Mouse (Mus musculus) right cerebral cortex, postnatal 25 days (tissue): ENCODE measurements around the gene Ank3.
A peak's percentile ranks its signal among the peaks of the same experiment; 100 is the strongest.

Source experiments
- DNase-seq: peaks from one replicate; pipeline ENCODE4 v3.0.0; 2022

The Ank3 gene

DNA sequence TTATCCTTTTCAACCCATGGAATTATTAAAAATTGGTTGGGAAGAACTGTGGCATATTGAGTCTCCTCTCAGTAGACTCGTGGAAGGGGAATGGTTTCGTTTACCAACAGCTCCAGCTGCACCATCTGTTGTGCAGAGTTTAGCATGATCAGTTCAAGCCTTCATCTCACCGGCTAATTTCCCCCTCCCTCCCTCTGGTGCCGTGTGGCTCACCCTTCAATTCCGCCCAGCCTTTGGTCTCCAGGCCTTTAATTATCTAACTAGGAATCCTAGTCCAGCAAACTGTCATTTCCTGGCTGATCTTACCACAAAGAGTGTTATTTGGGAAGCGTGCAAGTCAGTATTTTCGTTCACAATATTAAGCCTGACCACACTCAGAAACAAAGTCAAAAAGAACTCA, 393.4 kb downstream of the Ank3 start:
- DNase-seq = no peak

DNA sequence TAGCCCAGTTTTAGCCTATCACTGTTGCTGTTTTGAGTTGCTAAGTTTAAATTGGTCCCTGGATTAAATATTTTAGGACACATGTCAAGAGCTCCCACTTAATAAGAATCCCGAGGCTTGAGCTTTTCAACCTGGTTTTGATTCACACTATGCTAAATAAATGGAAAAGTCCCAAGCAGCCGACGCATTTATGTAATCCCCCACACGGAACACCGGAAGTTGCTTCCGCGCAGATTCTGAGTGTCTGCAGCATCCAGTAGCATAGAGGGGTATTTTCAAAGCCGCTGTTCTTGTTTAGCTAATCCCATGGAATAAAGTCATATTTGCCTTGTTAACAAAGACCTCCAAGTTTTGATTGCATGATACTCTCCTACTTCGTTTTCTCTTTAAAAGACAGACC, 393.8 kb downstream of the Ank3 start:
- peak; percentile 45 for DNase-seq

DNA sequence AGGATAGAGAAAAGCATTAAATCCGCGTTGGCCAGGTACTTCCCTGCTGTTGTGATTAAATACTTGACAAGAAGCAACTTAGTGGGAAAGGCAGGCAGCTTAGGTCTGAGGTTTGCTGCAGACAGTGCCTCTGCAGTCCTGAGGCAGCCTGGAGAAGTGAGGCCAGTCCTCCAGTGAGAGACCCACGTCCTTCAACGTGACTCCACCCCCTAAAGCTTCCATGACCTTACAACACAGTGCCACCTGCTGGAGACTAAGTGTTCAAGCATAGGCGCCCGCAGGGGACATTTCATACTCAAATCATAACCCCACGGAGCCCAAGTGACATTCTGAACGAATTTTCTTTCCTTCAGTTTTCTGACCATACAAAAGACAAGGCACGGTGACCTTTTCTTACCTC, 394.5 kb downstream of the Ank3 start:
- DNase-seq = no peak

DNA sequence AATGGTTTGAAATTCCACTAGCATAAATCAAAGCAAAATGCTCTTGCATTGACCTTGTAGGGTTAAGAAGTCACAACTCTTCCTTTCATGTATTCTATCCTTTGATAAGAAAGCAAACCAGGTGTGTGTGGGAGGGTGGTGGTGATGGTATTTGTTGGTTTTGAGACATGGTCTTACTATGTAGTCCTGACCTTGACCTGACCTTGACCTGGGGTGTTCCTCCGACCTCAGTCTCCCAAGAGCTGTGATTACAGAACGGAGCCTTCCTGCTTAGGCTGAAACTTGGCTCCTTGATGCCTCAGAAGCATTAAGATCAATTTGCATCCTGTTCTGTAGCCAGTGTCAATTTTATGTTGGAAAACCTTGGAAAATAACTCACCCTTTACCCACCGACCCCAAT, 397.1 kb downstream of the Ank3 start:
- DNase-seq = no peak

DNA sequence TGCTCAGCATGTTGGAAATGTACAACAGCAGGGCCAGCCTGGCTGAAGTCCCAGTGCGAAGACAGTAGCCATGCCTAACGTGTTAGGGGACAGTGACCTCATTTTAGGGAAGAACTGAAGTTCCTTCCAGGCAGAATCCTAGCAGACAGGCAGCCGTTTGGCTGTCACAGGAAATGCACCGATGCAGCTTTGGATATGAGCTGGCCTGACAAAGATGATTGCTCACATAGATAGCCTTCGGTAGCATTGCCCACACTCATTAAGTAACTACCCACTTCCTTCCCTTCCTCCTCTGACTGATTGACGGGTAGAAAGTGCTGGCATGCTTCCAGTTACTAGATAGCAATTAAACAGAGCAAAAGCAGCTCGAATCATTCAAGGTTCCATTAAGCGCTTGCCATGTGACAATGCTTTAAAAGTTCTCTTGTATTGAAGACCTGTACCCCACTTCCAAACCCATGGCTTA, 397.9 kb downstream of the Ank3 start:
- DNase-seq = no peak

DNA sequence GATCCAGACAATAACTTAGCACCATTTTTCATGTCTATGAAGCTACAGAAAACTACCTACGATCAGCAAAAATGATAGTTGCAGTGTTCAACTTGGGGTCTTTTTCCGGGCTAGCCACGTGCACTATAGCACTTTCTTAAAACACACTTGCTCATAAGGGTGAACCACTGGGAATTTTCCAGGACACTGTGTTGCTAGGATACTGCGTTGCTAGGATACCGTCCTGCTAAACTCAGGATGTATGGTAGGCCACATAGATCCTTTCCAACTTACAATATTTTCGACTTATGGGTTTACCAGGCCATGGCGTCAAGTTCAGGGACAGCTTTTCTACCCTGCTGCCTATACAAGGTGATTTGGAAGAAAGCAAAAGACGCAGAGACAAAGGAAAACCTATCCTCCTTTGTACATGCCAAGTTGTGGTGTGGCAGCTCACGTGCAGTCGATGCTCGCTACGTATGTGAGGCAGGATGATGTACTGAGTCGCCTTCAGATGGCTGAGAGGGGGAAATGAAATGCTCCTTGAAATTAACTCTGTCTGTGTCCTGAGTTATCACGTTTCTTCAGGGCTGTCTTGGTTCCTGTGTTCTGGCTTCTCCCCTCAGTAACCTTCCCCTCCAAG, 404.7 kb downstream of the Ank3 start:
- peak; percentile 70 for DNase-seq

DNA sequence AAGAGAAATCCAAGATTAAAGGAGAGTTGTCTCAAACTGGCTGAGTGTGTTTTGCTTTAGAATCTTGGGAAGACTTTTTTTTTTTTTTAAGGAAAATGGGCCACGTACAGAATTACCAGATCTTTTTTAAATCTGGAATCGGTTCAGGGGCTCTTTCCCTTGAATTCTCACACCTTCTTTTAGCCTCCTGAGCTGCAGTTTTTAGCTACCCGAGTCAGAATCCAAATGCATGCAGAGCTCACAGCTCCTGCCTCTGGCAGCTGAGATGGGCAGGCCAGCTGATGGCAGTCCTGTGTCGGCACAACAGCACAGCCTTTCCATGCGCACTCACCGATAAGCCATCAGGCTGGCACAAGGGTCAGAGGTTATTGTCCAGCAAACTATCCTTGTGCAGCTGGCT, 406.0 kb downstream of the Ank3 start:
- no peak for DNase-seq

DNA sequence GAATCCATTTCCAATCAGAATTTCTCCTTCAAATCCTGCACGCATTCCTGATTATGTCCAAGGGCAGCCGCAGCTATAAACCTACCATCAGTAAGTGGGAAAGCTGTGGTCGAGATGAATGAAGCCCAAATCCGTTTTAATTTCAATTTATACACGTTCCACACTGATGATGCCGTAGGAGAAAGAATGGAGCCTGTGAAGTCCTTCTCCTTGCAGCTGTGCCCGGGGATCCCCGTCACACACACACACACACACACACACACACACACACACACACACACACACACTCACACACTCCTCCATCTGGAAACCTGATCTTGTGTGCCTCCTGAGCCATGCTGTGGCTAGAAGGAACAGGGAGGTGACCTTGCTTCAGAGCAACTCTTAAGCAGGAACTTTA, 412.2 kb downstream of the Ank3 start:
- DNase-seq = no peak

DNA sequence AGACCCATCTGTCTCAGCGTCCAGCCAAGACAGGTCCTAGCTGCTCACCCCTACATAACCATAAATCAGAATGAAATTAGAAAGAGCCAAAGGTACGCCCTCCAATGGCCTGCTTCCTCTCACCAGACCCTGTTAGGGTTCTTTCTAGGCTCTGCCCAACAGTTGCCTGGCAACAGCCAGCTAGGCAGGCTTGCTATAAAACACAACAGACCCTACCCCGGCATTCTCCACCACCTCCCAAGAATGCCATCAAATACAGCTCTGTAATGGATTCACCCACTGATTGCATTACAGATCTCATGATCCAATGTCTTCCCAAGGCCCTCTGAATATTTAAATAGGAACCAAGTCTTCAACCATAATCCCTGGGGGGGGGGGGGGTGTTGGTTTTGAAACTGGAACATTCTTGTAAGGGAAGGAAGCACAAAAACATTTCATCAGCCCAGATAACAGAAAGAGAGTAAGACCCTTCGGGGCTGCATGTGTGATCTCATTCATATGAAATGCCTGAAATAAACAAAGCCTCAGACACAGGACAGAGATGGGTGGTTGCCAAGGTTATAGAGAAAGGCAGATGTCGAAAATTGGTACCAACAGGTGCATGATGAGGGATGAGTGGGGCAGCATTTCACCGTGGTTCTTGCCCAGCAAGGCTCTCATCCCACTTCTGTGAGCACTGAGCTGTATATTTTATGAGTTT, 415.4 kb downstream of the Ank3 start:
- no peak for DNase-seq

DNA sequence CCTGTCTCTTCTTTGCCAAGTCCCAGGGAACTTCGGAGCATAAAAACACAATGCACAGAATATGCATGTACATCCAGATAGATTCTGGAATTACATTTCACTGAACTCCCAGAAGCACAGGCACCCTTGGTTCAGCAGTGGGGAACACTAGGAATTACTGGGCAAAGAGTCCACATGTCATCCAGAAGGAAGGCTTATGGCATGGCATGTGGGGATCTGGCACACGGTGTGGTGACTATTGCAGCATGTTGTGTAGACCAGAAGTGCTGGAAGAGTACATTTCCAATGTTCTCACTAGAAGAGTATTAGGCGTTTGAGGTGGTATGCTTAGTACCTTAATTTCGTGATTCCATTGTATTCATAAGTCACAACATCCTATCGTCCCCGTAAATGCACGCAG, 422.7 kb downstream of the Ank3 start:
- no peak for DNase-seq

DNA sequence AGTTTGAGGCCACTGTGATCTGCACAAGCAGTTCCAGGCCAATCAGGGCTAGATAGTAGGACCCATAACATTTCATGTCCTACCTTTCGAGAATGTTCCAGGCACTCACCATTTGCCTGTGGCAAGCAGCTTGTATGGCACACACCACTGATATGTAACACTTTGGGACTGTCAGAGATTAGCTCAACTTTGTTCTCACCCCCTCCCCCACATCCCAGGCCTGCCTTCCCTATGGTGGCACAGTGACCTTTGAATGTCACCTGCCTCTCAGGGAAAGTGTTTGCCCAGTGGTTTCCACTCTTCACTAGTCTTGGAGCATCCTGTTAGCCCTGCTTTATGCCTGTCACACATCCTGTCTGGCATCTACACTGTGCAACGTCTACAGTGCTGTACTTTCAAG, 430.2 kb downstream of the Ank3 start:
- DNase-seq = no peak

DNA sequence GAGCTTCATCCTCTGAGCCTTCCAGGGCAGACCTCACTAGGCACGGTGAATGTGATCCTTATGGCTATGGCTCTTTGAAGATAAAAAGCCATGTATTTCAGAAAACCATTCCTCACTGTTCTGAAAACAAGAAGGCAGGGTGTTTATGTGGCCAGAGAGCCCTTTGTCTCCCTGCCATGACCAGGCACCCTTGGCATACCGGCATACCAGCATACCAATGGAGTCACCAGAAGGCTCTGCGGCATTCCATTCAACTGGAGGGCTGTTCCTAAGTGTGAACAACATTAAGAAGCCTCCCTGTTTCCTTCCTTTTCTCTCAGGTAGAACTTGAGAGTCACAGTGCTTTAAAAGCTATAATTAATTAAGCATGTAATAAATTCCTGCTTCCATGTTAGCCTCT, 430.7 kb downstream of the Ank3 start:
- no peak for DNase-seq

DNA sequence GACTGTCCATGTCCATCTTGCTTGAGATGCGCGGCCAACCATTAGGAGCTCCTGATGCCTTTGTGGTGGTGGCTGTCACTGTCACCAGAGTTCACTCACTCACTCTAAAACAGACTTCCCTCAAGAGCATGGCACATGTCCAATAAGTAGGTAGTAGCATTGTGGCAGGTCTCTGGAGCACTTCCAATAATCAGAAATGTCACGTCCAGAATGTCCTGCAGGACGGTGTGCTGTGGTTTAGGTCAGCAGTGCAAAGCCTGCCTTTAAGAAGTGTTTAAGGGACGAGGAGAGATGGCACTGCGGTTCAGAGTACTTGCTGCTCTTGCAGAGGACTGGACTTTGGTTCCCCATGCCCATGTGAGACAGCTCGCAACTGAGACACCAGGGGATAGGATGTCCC, 433.0 kb downstream of the Ank3 start:
- DNase-seq = no peak

DNA sequence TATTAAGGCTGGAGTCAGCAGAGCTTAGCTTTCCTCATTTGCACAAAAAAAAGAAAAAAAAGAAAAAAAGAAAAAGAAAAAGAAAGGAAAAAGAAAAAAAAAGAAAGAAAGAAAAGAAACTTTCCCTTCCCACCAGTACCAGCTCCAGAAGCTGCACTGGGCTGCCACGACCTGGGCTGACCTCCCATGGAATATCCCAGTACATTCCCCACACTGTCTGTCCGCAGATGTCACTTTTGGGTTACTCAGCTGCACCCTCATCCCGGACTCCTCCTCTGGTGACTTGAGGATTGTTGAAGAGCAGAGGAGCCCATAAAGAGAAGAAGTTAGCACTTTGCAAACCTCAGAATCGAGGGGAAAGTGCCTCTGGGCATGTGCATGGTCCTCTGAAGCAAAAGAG, 433.7 kb downstream of the Ank3 start:
- DNase-seq = no peak

DNA sequence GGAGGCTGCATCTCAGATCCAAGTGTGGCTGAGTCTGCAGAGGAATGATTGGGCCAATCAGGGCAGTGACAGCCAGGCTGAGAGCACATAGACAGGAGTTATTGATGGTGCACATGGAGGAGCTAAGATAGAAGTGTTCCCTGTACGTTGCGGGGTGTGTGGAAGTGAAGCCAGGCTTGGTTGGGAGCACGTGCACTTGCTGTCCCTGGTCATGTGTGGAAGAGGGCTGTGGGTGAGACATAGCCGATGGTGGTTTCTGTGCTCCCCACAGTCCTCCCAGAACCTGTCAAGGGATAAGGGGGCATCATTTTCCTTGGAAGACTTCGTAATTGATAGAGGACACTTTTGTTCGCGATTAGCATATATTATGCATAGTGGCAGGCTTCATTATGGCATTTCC, 434.2 kb downstream of the Ank3 start:
- DNase-seq = no peak

DNA sequence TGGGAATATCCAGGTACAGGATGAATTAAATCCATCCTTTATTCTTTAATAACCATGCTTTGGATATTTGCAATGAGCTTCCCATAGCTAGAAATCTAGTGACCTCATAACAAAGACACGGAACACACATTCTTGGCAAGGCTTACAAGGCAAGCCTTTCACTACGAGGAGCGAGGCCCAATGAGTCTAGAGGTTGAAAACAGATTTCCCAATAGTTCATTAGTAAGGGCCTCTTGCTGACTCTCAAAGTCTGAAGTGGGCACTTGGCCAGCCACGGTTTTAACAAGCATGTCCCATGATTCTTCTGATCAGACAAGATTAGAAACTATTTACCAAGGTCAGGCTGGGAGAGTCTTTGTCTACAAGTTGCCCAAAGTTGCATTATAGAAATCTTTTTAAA, 436.1 kb downstream of the Ank3 start:
- no peak for DNase-seq

DNA sequence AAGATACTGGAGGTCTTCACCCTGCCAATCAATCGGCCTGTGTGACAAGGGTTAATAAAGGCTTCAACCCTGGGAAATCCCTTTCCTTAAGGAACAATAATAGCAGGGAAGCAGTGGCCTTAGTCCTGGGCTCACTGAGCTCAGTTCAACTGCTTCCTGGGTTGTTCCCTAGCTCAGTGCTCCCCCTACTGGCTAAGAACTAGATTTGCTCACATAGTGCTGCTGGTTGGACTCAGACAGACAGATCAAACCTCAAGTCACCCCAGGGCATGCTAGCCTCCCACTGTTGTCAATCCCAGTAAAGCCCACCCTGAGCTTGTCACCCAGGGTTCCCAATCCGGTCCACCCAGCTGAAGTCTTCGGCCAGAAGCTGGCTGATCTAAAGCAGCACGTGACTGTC, 447.2 kb downstream of the Ank3 start:
- peak; percentile 43 for DNase-seq

DNA sequence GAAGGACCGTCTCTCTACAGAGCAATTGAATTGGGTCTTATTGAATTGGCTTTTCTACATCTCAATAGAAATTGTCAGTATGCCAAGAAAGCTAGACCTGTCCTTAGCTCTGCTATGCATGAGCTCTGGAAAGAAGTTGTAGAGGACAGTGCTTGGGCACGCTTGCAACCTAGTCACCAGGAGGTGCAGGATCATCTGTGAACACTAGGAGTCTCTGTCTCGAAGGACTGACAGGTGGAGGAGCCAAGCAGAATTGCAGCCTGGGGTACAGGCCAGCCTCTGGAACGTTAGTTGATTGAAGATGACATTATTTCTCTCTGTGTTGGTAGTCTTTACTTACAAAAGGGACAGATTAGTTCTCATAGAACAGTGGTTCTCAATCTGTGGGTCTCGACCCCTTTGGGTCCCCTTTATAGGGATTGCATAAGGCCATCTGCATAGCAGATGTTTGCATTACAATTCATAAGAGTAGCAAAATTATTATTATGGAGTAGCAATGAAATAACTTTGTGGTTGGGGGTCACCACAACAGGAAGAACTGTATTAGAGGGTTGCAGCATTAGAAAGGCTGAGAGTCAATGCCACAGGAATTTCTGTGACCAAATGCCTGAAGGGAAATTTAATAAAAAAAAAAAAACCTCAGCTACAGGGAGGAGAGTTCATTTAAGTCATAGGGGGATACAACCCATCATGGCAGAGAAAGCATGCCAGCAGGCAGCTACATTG, 454.0 kb downstream of the Ank3 start:
- no peak for DNase-seq

DNA sequence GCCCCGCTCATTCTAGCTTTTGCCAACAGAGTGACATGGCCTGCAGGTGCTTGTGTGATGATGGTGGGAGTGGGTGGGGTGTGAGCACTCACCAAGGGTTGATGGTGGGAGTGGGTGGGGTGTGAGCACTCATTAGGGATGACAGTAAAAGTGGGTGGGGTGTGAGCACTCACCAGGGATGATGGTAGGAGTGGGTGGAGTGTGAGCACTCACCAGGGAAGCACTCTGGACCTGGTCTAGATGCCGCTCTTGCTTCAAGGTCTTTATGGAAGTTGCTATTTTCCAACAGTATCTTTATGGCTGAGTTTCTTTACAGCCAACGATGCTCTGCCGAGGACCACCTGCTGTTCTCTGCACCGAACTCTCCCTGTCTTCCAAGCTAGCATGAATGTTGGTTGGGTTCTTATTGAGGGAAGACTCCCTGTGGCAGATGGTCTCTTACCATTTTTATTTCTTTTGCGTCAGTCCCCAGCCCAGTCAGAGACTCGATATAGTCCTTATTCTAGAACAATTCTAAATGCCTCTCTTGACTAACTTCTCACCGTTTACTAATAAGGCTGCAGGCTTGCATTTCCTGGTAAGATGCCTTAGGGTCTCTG, 456.1 kb downstream of the Ank3 start:
- no peak for DNase-seq

DNA sequence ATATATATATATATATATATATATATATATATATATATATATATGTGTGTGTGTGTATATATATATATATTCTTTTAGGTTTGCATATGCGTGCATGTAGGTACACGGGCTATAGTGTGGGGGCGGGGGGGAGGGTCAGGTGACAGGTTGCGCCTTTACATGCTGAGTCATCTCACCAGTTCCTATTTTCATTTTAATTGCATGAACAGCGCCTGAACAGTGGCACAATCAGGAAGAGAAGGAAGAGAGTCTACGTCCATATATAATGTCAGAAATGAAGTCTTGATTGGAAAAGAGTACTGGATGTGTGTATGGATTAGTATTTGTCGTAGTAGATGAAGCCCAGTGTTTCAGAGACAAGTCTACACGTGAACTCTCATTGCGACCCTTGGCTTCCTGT, 459.4 kb downstream of the Ank3 start:
- DNase-seq = no peak

DNA sequence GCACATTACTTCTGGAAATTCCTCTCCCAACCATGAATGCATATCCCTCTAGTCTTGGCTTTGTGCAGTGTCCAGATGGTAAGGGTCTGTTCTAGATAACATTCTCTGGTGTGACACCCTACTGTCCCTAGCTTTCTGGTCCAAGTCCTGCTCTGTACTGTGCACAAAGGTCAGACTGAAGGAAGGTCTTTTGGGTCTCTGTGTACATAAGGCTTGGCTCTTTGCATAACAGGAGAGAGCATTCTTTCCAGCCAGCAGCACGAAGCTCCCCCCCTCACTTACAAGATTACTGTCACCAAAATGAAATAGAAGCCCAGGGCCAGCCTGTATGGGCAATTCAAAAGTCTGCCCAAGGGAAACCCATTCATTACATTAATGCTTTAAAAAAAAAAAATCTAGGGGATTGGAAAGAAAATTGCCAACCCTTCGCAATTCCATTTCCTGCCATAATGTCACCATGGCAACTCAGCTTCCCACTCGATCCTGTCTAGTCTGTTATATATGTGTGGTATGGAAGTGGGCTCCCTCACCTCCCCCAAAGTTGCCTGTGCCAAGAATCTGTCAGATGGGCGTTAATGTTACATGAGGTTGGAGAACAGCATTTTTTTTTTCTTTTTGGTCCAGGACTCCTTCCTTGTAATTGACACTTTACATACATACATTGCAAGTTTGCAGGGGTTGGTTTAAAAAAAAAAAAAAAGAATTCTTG, 460.5 kb downstream of the Ank3 start:
- no peak for DNase-seq

DNA sequence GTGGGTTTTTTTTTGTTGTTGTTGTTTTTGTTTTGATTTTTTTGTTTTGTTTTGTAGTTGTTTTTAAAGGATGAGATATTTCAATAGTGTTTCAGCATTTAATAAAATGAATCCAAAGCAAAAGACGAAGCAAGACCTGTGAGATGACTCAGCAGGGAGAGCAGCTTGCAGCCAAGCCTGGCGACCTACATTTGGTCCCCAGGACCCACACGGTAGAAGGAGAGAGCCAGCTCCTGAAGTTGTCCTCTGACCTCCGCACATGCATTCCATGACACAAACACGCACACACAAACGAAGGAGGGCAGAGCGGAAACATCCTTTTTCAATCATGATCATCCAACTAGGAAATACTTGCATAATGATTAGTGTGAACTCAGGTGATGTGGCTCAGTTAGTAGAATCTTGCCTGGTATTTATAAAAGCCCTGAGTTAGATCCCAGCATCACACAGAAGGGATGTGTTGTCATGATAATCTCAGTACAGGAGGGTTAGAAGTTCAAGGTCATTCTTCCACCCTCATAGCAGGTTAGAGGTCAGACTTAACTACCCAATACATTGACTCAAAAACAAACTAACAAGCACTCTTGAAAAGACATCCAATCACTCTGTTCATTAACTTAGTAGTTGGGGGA, 461.4 kb downstream of the Ank3 start:
- no peak for DNase-seq

DNA sequence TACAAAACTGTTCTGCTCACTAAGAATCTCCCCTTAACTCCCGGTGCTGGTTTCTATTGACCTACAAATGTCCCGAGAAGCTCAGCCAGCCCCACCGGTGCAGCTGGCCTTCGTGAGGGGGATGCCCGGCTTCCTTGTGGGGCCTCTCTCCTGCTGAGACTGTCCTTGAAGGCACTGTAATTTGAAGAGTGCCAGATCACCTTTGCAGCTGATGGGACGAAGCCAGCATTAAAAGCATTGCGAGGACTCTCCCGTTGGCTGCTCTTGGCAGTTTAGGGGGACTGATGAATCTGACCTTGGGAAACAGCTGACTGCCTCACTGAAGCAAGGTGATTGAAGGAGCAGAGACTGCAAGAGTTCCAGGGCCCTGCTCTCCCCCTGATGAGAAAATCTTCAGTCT, 464.3 kb downstream of the Ank3 start:
- no peak for DNase-seq
